Mouse (Mus musculus) macrophage (primary cell): ENCODE results near the gene Rnls. TPM values are rescaled to one million over a fixed set of nuclear protein-coding genes. Genes with fewer than 3 reads are reported as not detected.
A peak's percentile ranks its signal among the peaks of the same experiment; 100 is the strongest.

Source experiments
- H3K27ac ChIP-seq: fragments of 350-480 bp; formaldehyde crosslinking; 2 replicates; pipeline ENCODE4 v1.9.0; 2021
- H3K36me3 ChIP-seq: fragments of 350-480 bp; formaldehyde crosslinking; 2 replicates; pipeline ENCODE4 v1.9.0; 2021; ENCODE audit errors: inconsistent target
- H3K4me3 ChIP-seq: fragments of 350-480 bp; formaldehyde crosslinking; 2 replicates; pipeline ENCODE4 v1.9.0; 2021; ENCODE audit errors: inconsistent target
- H3K79me2 ChIP-seq: fragments of 350-480 bp; formaldehyde crosslinking; 2 replicates; pipeline ENCODE4 v1.9.0; 2021; ENCODE audit errors: inconsistent target
- WGBS: methylation state at CpG from one replicate; pipeline ENCODE4 v1.1.7; 2026; ENCODE audit warnings: inconsistent platforms; ENCODE audit not compliant: missing documents; 5-methylcytosine and 5-hydroxymethylcytosine counted together
- polyA plus RNA-seq: library from polyadenylated mRNA; stranded (reverse); fragments of 250-400 nt; gene quantifications from 3 replicates; pipeline ENCODE4 v1.2.4, GENCODE M21; 2018; ENCODE audit warnings: inconsistent platforms

Gene Rnls
- polyA plus RNA-seq, 1 experiment from 2014 or later: 2.7 TPM

DNA sequence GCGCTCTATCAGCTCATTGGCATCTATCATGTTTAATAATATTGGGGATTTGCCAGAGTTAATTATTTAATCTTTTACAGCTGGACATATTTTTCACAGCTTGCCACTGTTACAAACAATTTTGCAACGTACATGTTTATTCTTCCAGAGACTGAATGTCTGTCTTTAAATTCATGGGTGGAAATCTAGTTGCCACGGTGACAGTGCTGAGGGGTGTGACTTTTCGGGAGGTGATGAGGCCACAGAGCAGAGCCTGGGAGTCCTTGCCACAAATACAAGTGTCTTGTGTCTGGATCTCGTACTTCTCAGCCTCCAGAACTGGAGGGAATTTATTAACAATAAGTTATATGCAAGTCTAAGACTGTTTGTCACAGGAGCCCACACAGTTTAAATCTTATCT lies 212.5 kb downstream of the Rnls start:
- H3K27ac ChIP-seq: no peak overlapping the region
- no peaks in the 10 kb centered on the region for H3K36me3 ChIP-seq
- H3K79me2 ChIP-seq: no peaks in the 10 kb centered on the region
- H3K4me3 ChIP-seq: no peak overlapping the region
- WGBS: 91% methylated on average over 5 of the region's 5 CpGs

DNA sequence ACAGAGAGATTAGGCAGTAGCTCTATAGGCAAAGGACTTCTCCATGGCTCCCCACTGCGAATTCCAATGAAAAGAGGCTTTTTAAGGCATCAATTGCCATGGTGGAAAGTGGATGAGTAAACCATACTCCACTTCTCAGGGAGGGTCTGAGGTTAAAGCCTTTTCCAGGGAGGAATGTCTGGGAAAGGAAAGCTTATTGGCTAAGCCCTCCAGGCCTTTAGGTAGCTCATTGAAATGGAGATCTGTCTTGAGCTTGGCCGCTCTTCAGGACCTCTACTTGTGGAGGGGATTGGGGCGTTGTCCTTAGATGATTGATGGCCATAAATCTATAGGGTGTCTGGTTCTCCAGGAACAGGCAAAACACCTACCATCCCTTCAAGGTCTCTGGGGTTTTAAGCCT lies 213.2 kb downstream of the Rnls start:
- WGBS: 94% methylated on average over 3 of the region's 3 CpGs
- H3K79me2 ChIP-seq: no peaks in the 10 kb centered on the region
- H3K36me3 ChIP-seq: no peaks in the 10 kb centered on the region
- H3K4me3 ChIP-seq: no peak overlapping the region
- H3K27ac ChIP-seq: no peak overlapping the region

GRCm38 (mm10) chr19:33178367-33178766 lies 213.7 kb downstream of the Rnls start:
- no peak overlapping the region for H3K4me3 ChIP-seq
- H3K36me3 ChIP-seq: no peaks in the 10 kb centered on the region
- no peaks in the 10 kb centered on the region for H3K79me2 ChIP-seq
- WGBS: 79% methylated on average over 6 of the region's 6 CpGs
- no peak overlapping the region for H3K27ac ChIP-seq

- Histone ChIP-seq H3K27ac (no peak overlapping the region), H3K79me2 (no peaks in the 10 kb centered on the region), H3K4me3 (no peak overlapping the region), H3K36me3 (no peaks in the 10 kb centered on the region)
Measured at GRCm38 (mm10) chr19:33173991-33174390, 218.1 kb downstream of the Rnls start.

- H3K36me3 ChIP-seq: no peaks in the 10 kb centered on the region
- H3K79me2 ChIP-seq: no peaks in the 10 kb centered on the region
- 93% methylated on average over 6 of the region's 6 CpGs for WGBS
- H3K27ac ChIP-seq: no peak overlapping the region
- H3K4me3 ChIP-seq: no peak overlapping the region
Measured at GRCm38 (mm10) chr19:33169881-33170280, 222.2 kb downstream of the Rnls start.

DNA sequence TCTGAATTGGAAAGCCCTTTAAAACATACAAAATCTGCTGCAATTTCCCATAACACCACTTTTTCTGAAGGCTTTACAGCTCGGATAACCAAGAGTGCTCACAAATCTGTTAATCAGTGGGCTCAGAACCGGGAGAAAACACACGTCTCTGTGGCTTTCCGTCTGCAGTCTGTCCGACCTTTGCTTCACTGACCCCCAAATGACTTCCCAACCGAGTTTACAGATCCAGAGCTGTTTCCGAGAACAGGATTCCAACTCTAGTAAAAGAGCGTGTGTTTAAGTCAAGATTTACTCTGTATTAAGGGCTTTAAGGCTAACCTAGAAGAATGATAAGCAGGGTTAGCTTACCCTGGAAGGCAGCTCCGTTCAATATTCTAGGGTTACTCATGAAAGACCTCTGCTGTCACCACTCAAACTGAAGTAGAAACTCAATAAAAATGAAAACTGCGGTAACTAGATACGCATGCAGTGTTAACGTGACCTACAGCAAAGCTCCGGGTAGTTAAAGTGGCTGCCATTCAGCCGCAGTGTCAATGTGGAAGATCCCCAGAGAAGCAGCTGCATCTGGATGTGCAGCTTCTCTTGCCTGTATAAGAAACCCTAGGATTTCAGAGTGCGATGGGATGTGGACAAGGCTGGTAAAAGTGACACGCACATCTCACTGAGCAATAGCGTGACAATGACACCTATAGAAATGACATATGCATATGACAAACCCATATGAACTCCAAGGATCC lies 224.4 kb downstream of the Rnls start:
- Histone ChIP-seq H3K36me3 (no peaks in the 10 kb centered on the region), H3K4me3 (no peak overlapping the region), H3K27ac (no peak overlapping the region), H3K79me2 (no peaks in the 10 kb centered on the region)
- 95% methylated on average over 17 of the region's 17 CpGs for WGBS

DNA sequence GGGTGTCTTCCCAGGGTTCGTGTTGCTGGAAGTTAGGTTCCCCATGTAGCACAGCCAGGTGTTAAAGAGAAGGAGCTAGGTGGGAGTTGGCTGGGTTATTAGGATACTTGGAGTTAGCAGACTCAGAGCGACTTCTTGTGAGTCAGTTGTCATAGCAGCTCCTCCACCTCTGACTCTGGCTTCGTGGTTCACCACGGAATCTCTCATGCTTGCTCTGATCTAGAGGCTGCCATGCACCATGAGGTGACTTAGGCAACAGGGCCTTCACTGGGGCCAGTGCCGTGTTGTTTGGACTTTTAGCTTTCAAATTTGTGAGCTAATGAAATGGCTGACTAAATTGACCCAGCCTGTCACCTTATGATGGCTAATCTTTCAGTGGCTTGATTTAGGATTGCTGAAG lies 227.3 kb downstream of the Rnls start:
- H3K4me3 ChIP-seq: no peak overlapping the region
- H3K36me3 ChIP-seq: no peaks in the 10 kb centered on the region
- H3K27ac ChIP-seq: no peak overlapping the region
- H3K79me2 ChIP-seq: no peaks in the 10 kb centered on the region
- WGBS: 76% methylated on average over 5 of the region's 5 CpGs

DNA sequence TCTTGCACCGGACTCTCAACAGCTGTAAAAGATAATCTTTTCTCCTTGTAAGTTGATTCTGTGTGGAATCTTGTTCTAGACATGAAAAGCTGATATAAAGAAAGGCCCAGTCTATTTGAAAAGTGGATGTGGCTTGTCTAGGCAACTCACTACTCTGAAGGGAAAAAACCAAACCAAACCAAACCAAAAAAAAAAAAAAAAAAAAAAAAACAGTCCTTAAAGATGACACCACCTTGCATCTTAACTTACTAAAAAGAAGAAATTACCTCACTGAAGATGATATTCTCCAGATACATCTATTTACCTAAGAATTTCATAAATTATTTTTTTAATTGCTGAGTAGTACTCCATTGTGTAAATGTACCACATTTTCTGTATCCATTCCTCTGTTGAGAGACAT lies 230.2 kb downstream of the Rnls start:
- no peaks in the 10 kb centered on the region for H3K79me2 ChIP-seq
- WGBS: 94% methylated on average over 1 of the region's 1 CpGs

DNA sequence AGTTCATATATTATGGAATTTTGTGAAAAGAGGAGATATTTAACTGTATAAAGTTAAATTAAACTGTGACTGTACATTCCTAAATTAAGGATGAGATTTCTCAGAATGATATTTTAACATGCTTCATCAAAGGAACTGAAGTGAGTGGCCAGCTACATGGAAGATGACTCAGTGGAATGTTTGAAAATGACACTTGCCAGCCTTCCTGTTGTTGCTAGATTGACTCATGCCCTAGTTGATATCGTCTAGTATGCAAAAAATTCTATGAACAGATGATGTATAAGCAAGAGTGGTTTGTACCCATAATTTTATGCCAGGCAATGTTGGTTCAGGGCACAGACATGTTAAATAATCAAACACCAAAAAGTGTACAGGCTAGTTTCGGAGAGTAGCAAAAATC lies 232.2 kb downstream of the Rnls start:
- Histone ChIP-seq H3K79me2 (no peaks in the 10 kb centered on the region), H3K36me3 (no peaks in the 10 kb centered on the region), H3K4me3 (no peak overlapping the region), H3K27ac (no peak overlapping the region)
- 75% methylated on average over 2 of the region's 2 CpGs for WGBS

More for the DNA sequence above, 230.2 kb downstream of the Rnls start:
- Histone ChIP-seq H3K4me3 (no peak overlapping the region), H3K36me3 (no peaks in the 10 kb centered on the region), H3K27ac (no peak overlapping the region)

DNA sequence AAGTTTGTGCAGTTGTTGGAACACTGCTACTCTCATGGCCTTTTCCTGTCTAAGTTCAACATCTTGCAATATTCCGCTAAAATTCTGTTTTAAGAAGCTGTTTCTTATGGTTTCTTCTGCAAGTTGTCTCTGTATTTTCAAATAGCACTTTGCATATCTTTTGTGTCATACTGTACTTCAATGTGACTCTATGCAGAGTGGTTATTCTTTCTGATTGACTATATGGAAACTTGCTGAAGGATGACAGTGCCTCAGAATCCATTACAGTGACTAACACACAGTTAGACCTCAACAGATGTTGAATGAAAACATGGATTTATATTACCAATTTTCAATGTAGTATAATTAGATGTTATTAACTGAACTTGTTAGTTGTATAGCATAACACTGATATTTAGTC lies 232.9 kb downstream of the Rnls start:
- H3K36me3 ChIP-seq: no peaks in the 10 kb centered on the region
- 90% methylated on average over 1 of the region's 1 CpGs for WGBS
- H3K4me3 ChIP-seq: no peak overlapping the region
- no peaks in the 10 kb centered on the region for H3K79me2 ChIP-seq
- peak overlapping the region; percentile 45 for H3K27ac ChIP-seq

- Histone ChIP-seq H3K27ac (peak overlapping the region; percentile 45), H3K79me2 (no peaks in the 10 kb centered on the region), H3K36me3 (no peaks in the 10 kb centered on the region), H3K4me3 (no peak overlapping the region)
- WGBS: 33% methylated on average over 2 of the region's 2 CpGs
Measured at GRCm38 (mm10) chr19:33158234-33158633, 233.9 kb downstream of the Rnls start.

DNA sequence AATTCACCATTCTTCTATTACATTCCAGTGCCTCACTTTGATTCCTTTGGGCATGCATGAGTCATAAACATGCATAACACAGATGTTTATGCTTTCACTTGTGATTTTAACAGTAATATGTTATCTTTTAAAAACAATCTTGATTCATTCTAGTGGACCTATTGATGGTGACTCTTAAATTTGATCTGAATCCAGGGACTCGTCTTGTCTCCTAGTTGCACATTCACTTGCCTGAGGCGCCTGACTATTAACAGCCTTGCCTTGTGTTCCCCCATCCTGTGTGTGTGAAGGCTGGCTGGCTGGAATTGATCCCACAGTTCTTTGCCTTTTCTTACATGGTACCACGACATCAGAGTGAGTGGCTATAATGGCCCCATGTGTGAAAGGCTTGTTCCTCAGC lies 243.7 kb downstream of the Rnls start:
- 95% methylated on average over 3 of the region's 3 CpGs for WGBS

GRCm38 (mm10) chr19:33143198-33143597 lies 248.9 kb downstream of the Rnls start:
- no peak overlapping the region for H3K27ac ChIP-seq
- 59% methylated on average over 2 of the region's 2 CpGs for WGBS
- no peaks in the 10 kb centered on the region for H3K79me2 ChIP-seq
- H3K4me3 ChIP-seq: no peak overlapping the region
- H3K36me3 ChIP-seq: no peaks in the 10 kb centered on the region

More for the DNA sequence above, 243.7 kb downstream of the Rnls start:
- no peak overlapping the region for H3K27ac ChIP-seq
- H3K79me2 ChIP-seq: no peaks in the 10 kb centered on the region
- no peak overlapping the region for H3K4me3 ChIP-seq
- H3K36me3 ChIP-seq: no peaks in the 10 kb centered on the region

- Histone ChIP-seq H3K36me3 (no peaks in the 10 kb centered on the region), H3K4me3 (no peak overlapping the region), H3K27ac (no peak overlapping the region), H3K79me2 (no peaks in the 10 kb centered on the region)
- WGBS: 98% methylated on average over 5 of the region's 5 CpGs
Measured at GRCm38 (mm10) chr19:33137316-33137715, 254.8 kb downstream of the Rnls start.

- Histone ChIP-seq H3K4me3 (no peak overlapping the region), H3K27ac (no peak overlapping the region), H3K36me3 (no peaks in the 10 kb centered on the region), H3K79me2 (no peaks in the 10 kb centered on the region)
- WGBS: 55% methylated on average over 6 of the region's 6 CpGs
Measured at GRCm38 (mm10) chr19:33122611-33123226, 269.4 kb downstream of the Rnls start.
